Mouse (Mus musculus) embryonic fibroblast, embryonic 13.5 days (primary cell): ENCODE data around the gene Dpy19l3. TPM values are rescaled to one million over a fixed set of nuclear protein-coding genes. Genes with fewer than 3 reads are reported as not detected.

Experiments used
- H3K27ac ChIP-seq: 2 replicates; pipeline ENCODE4 v1.5.1; 2012; ENCODE audit warnings: low read length, control low read depth, inconsistent platforms; ENCODE audit not compliant: insufficient read depth
- H3K4me1 ChIP-seq: 2 replicates; pipeline ENCODE4 v1.6.1; 2011; ENCODE audit warnings: low read length; ENCODE audit not compliant: control insufficient read depth, insufficient read depth
- H3K4me3 ChIP-seq: 2 replicates; pipeline ENCODE4 v1.5.1; 2011; ENCODE audit warnings: mild to moderate bottlenecking, control low read depth, low read length; ENCODE audit not compliant: insufficient read depth
- CTCF ChIP-seq: IDR thresholded peaks from 2 replicates; pipeline ENCODE4 v1.5.1; 2011; ENCODE audit warnings: mild to moderate bottlenecking, control low read depth, low read length, moderate library complexity, borderline replicate concordance; ENCODE audit not compliant: insufficient read depth
- POLR2A ChIP-seq: IDR thresholded peaks from 2 replicates; pipeline ENCODE4 v1.6.1; 2011; ENCODE audit warnings: low read depth, mild to moderate bottlenecking, control low read depth, low read length, moderate library complexity
- polyA plus RNA-seq: library from polyadenylated mRNA; stranded (reverse); fragments of >200 nt; gene quantifications from 2 replicates; pipeline ENCODE4 v1.2.4, GENCODE M21; 2011; ENCODE audit warnings: low read depth; ENCODE audit not compliant: missing spikeins, insufficient read length

The Dpy19l3 gene
- polyA plus RNA-seq, 1 experiment, result 60.8 TPM

DNA sequence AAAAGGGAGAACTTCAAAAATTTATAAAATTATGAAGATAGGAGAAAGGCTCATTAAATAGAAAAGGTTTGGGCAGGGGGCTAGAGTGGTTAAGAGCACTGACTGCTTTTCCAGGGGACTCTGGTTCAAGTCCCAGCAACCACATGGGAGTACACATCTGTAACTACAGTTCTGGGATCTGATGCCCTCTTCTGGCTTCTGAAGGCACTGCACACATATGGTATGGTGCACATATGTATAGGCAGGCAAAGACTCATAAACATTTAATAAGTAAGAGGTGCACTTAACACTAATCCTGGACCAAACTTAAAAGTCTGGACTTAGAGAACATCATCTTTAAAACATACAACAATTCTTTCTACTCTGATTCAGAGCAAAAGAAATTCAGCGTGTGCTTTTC lies 56.2 kb downstream of the Dpy19l3 start:
- Histone ChIP-seq H3K27ac (no peak overlapping the region), H3K4me1 (no peaks in the 10 kb centered on the region), H3K4me3 (no peak overlapping the region)
- TF ChIP-seq POLR2A (no peak), CTCF (no peak)

DNA sequence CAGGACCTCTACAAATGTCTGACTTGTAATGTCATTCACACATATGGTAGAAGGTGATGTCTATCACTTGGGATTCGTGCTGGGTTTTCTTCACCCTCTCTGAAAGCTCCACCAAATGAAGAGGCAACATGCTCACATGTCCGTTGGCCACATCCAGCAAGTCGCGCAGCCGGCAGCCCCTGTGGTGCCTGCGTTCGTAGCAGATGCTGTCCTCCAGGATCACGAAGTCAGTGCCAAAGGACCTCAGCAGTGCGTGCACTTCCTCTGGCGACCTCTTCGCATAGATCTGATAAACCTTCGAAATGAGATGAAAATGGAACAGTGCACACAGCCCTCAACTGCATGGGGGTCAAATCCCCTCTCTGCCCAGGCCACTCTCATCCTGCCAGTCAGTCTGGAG lies 61.6 kb downstream of the Dpy19l3 start:
- Histone ChIP-seq H3K4me1 (no peaks in the 10 kb centered on the region), H3K27ac (no peak overlapping the region), H3K4me3 (no peak overlapping the region)
- no peak for TF ChIP-seq POLR2A
- TF ChIP-seq CTCF, result no peak

DNA sequence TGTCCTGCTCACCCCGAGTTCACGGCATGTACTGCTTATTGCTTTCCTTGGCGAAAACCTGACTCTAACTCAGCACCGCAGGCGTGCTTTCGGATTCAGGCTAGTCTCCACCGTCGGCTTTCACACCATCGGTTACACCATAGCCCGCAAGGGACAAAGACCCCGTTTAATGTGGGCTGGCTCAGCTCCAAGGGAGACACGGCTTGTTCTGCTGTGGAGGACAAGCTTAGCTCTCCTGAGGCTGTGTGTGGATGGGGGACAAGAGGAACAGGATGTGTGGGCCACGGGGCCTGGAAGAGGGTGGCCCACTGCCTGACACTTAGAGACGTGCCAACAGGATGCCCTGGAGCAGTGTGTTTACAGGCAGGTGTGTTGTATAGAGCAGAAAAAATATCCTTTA lies 62.1 kb downstream of the Dpy19l3 start:
- H3K4me3 ChIP-seq, result no peak overlapping the region

DNA sequence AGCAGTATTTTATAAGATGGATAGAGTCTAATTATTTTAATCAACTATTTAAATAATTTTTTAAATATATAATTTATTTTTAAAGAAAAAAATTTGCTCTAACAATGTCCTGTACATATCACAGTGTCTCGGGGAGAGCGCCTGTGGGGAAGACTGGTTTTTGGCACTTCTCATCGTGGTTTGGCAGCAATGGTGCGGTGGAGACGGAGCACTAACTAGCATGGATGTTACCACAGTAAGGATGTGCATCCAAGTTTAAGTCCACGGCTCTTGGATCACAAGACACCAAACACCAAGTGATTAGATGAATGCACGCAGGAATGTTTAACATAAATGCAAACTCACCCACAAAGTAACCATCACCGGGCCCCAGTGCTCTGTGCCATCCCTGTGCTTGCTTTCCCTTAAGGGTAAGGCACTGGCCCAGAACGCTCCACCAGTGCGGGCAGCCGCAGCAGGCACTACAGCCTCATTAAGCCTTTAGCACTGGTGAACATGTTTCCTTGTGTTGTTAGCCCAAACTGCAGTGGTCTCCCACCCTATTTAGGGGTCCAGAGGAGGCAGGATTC lies 65.4 kb downstream of the Dpy19l3 start:
- no peak overlapping the region for H3K4me3 ChIP-seq
- no peak overlapping the region for H3K27ac ChIP-seq
- H3K4me1 ChIP-seq, result no peaks in the 10 kb centered on the region
- TF ChIP-seq CTCF, result no peak
- no peak for TF ChIP-seq POLR2A

More for the DNA sequence above, 62.1 kb downstream of the Dpy19l3 start:
- Histone ChIP-seq H3K27ac (no peak overlapping the region), H3K4me1 (no peaks in the 10 kb centered on the region)
- no peak for TF ChIP-seq POLR2A
- no peak for TF ChIP-seq CTCF

DNA sequence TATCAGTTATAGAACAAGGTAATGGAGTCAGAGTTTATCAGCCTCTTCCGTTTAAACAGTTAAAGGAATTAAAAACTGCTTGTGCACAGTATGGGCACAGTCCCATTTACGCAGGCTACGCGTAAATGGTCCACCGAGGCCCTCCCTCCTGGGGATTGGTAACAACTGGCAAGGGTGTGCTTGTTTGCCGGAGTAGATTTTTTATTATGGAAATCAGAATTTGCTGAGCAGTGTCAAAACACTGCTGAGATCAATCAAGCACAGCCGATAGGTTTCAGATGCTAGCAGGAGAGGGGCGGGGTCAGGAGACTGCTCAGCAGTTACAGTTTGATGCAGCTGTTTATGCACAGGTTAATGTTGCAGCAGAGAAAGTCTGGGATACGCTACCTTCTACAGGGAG lies 66.0 kb downstream of the Dpy19l3 start:
- Histone ChIP-seq H3K27ac (no peak overlapping the region), H3K4me1 (no peaks in the 10 kb centered on the region)

DNA sequence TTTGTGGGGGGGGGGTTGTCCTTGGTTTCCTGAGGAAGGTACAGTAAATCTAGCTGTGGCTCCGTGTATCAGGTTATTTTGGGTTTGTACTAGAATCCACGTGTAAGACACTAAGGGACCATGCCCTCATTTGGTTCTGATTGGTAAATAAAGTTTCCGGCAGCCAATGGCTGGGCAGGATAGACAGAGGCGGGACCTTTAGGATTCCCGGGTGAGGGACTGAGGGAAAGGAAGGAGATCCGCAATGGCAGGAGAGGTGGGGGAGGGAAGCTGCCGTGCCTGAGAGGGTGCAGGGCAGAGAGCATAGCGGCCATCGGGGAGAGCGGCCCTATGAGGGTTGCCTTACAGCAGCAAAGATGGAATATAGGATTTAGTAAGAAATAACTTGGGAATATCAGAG lies 67.0 kb downstream of the Dpy19l3 start:
- TF ChIP-seq CTCF (no peak), POLR2A (no peak)
- no peaks in the 10 kb centered on the region for H3K4me1 ChIP-seq
- H3K27ac ChIP-seq, result no peak overlapping the region
- H3K4me3 ChIP-seq, result no peak overlapping the region

More for the DNA sequence above, 66.0 kb downstream of the Dpy19l3 start:
- H3K4me3 ChIP-seq, result no peak overlapping the region
- no peak for TF ChIP-seq CTCF
- TF ChIP-seq POLR2A, result no peak

DNA sequence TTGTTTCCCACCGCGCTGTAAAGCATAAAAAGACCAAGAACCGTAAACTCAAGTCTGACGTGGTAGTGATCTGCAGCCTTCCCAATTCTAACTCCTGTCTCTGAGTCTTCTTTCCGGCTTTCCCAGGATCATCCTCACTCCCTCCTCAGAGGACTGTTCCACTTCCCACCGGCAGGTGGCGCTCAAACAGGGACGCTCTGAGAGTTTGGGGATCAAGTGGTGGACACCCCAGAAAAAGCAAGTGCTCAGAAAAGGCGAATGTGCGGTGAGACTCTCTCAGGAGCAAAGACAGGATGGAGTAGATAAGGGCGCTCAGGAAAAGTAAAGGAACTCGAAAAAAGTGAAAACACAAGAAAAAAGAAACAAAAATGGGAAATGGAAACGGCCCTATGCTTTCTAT lies 67.5 kb downstream of the Dpy19l3 start:
- TF ChIP-seq CTCF, result peak; percentile 82; the same call in 1 of the 2 replicates
- no peak for TF ChIP-seq POLR2A
- Histone ChIP-seq H3K4me1 (no peaks in the 10 kb centered on the region), H3K4me3 (no peak overlapping the region), H3K27ac (no peak overlapping the region)

DNA sequence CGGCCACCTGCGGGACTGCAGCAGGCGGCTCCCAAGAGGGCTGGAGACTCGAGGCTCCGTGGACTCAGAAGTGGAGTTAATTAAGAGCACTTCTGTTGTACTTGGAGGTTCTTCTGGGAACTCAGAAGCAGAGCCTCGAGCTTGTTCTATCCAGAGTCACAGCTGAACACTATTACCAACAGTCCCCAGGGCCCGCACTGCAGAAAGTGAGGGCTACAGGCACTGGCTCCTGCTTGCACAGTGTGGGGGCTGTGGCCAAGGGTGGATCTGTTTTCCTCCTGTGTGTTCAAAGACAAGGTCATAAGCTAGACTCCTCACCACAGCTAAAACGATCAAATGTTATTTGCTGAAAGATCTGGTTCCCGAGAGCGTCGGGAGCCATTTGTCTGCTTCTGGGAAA lies 68.0 kb downstream of the Dpy19l3 start:
- TF ChIP-seq CTCF (no peak), POLR2A (no peak)
- no peak overlapping the region for H3K4me3 ChIP-seq
- no peak overlapping the region for H3K27ac ChIP-seq
- H3K4me1 ChIP-seq, result no peaks in the 10 kb centered on the region

DNA sequence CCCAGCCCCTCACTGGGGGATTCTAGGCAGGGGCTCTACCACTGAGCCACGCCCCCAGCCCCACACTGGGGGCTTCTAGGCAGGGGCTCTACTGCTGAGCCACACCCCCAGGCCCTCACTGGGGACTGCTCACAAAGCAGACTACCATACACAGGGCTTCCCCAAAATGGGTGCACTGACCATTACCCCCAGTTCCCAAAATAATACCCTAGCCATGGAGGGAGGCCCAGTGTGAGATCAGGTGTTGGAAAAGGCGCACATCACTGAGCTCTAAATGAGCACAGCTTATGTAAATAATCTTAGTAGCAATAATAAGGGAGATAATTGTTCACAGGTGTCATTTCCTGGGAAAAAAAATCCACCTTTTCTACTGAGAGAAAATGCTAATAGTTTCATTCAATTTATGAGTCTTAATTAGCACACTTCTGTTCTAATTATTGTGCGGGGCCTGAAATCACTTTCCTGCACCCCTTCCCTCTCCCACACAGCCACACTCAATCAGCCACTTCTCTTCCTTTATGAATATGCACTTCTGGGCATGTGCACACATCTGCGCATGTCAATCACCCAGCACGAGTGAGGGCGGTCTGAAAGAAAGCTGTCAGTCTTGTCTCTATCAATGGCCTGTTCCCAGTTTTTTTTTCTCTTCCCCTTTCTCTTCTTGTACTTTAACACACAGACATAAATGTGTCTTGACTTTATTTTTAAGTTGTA lies 70.7 kb downstream of the Dpy19l3 start:
- H3K4me1 ChIP-seq, result no peaks in the 10 kb centered on the region
- TF ChIP-seq CTCF, result no peak
- TF ChIP-seq POLR2A, result no peak
- H3K4me3 ChIP-seq, result no peak overlapping the region

DNA sequence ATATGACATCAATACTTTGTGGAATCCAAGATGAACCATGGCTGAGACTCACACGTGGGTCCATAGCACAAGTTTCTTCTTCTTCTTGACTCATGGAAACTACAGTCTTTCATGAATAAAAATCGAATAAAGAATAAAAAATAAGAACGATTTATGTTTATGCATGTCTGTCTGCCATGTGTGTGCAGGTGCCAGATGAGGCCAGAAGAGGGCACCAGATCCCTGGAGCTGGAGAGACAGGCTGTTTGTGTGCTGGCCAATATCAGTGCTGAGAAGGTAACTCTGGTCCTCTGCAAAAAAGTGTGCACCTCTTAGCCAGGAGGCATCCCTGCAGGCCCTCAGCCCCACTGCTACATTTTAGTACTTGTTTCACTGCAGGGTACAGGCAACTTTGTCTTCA lies 72.7 kb downstream of the Dpy19l3 start:
- TF ChIP-seq CTCF, result peak; percentile 49; the same call in 1 of the 2 replicates
- TF ChIP-seq POLR2A, result no peak
- Histone ChIP-seq H3K4me3 (no peak overlapping the region), H3K4me1 (no peaks in the 10 kb centered on the region), H3K27ac (no peak overlapping the region)

More for the DNA sequence above, 70.7 kb downstream of the Dpy19l3 start:
- H3K27ac ChIP-seq, result no peak overlapping the region
